Mouse (Mus musculus): Measurements from ENCODE around the gene Pik3r5. TPM values are rescaled to one million over a fixed set of nuclear protein-coding genes. Genes with fewer than 3 reads are reported as not detected.
A peak's percentile ranks its signal among the peaks of the same experiment; 100 is the strongest.

The Pik3r5 gene
- polyA plus RNA-seq, 1 experiment from 2014 or later, result 0.83 TPM

DNA sequence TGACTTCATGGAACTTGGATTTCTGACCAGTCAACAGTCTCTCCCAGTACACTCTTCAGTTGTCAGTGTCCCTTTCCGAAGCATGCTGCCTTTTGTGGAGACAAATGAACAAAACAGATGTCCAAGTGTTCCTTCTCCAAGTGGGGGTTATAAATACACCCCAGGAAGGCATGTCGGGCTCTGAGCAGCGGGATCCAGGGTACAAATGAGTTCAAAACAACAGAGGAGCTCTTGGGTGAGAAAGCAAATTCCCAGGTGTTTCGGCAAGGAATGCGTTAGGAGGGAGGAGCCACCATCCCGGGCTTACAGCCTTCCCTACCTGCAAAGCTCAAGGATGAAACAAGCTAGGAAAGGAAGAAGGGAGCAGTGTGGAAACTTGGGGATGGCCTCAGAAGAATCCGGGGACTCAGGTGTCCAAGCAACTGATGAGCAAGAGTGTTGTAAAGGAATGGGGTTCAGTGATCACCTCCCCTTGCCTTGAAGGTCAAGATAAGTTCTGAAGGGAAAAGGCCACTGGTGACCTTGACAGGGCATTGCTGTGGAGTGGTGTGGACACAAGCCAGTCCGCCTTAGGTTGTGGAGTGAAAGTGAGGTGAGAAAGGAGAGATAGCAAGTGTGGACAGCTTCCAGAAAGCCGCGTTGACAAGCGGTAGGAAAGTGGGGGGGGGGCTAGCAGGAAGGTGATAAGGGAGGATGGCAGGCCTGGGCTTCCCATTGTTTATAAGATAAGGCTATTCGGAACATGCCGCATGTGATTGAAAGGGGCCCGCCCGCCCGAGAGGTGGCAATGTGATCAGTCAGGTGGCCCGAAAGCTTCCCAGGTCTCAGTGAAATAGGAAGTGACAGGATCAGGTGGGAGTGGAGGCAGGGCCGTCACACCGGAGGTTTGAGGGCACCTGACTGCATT is 41.3 kb upstream of the Pik3r5 start:
- H3K4me3 ChIP-seq, result no peak overlapping the region
- H3K9me3 ChIP-seq, result no peaks in the 10 kb centered on the region
- WGBS, result 4% methylated on average over 19 of the region's 19 CpGs
- no peaks in the 10 kb centered on the region for H3K36me3 ChIP-seq (replicated peaks)
- no peak overlapping the region for H3K27ac ChIP-seq
- no peak for DNase-seq (ENCODE audit: extremely low spot score, low spot score)
- peaks cover 60% of the 10 kb centered on the region for H3K4me1 ChIP-seq
- peaks cover 98% of the 10 kb centered on the region for H3K27me3 ChIP-seq (ENCODE audit: poor library complexity, severe bottlenecking)

DNA sequence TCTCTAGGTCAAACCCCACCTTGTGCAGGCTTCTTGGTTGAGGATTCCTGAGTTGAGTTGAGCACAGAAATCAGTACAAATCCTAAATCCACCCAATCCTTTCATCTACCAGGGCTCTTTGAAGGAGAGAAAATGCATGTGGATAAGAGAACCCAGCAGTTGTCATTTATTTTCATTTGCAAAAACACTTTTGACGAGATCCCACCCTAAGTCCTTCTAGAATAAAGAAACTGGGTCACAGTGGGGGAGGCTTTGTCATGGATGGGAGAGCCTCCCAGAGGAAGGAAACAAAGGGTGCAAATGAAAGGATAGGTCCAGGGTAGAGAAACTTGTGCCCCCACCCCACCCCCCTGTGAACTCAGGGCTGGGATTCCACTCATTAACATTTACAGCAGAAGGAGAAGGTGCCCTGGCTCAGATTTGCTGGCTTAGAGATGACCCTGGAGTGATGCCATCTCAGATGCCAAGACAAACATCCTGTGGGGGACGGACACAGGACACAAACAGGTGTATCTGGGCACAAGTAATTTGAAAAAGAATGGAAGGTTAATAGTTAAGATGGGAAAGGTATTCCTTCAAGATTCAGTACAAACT is 37.9 kb upstream of the Pik3r5 start:
- Histone ChIP-seq H3K9me3 (peaks cover 3% of the 10 kb centered on the region; the same call in 1 of the 2 replicates), H3K4me1 (peaks cover 47% of the 10 kb centered on the region), H3K36me3 (replicated peaks) (no peaks in the 10 kb centered on the region), H3K27me3 (ENCODE audit: poor library complexity, severe bottlenecking) (peaks cover 98% of the 10 kb centered on the region), H3K27ac (no peak overlapping the region), H3K4me3 (no peak overlapping the region)
- 17% methylated on average over 2 of the region's 2 CpGs for WGBS
- DNase-seq (ENCODE audit: extremely low spot score, low spot score), result no peak

DNA sequence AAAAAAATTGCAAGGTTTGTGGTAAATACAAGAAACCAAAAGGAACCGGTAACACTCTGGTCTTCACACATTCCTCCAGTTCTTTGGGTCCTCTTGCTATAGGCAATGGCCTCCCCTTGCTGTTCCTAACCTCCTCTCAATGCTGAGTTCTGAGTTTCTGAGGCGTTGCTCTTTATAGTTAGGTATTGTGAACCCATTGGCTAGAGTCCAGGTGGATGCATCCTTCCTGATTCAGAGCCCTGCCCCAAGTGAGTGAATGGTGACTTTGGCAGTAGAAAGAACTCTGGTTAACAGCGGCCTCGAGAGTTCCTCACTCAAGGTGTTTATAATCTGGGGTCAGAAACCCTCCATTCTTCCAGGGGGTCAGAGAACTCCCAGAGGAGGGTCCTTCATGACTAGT is 37.2 kb upstream of the Pik3r5 start:
- H3K4me1 ChIP-seq, result peaks cover 47% of the 10 kb centered on the region
- no peak overlapping the region for H3K4me3 ChIP-seq
- 34% methylated on average over 4 of the region's 4 CpGs for WGBS
- no peak for DNase-seq (ENCODE audit: extremely low spot score, low spot score)
- peaks cover 98% of the 10 kb centered on the region for H3K27me3 ChIP-seq (ENCODE audit: poor library complexity, severe bottlenecking)
- H3K9me3 ChIP-seq, result peaks cover 3% of the 10 kb centered on the region; the same call in 1 of the 2 replicates
- H3K27ac ChIP-seq, result no peak overlapping the region
- H3K36me3 ChIP-seq (replicated peaks), result no peaks in the 10 kb centered on the region

DNA sequence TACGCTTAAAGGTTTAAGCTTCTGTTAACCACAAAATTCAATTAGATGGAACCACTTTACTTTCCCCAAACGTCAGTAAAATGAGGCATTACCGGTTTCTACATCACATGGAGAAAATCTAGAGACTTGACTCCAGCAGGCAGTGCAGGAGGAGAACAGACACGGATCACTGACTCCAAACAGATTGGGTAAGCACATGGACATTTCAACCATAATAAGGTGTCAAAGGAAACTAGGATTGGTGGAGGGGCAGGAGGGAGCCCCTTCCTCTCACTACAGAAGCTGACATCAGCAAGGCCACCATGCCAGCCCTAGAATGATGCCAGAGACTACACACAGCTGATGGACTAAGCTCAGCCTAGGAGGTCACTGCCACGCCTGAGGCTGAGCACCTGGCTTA is 36.4 kb upstream of the Pik3r5 start:
- Histone ChIP-seq H3K4me1 (peaks cover 47% of the 10 kb centered on the region), H3K27me3 (ENCODE audit: poor library complexity, severe bottlenecking) (peaks cover 98% of the 10 kb centered on the region), H3K9me3 (peaks cover 3% of the 10 kb centered on the region; the same call in 1 of the 2 replicates), H3K36me3 (replicated peaks) (no peaks in the 10 kb centered on the region), H3K4me3 (no peak overlapping the region), H3K27ac (no peak overlapping the region)
- 62% methylated on average over 5 of the region's 5 CpGs for WGBS
- DNase-seq (ENCODE audit: extremely low spot score, low spot score), result no peak

DNA sequence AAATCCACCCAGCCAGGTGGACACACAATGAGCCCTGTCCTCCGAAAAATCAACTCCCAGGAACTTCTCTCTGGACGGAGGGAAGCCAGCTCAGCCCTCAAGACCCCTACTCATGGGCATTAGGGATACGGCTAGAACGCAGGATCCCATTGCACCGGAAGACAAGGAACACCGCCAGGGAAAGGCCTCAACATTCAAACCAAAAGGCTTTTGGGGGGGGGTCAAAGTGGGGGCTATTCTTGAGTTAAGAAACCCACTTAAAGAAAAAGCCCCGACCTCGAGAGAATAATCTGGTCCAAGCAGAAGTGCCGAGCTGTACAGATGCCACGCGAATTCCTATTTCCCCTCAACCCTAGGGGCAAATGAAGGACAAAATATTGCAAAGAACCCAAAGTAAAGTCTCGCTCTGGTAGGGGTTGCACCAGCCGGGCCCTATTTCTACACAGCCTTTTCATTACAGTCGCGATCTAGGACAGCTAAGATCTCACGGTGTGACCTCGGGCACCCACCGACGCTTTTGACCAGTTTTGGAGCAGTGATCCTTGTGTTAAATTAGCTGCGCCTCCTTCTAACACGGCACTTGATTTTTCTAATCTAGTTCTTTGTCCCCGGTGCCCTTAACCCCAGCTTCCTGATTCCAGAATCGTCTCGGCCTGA is 32.9 kb upstream of the Pik3r5 start:
- DNase-seq (ENCODE audit: extremely low spot score, low spot score), result no peak
- H3K36me3 ChIP-seq (replicated peaks), result no peaks in the 10 kb centered on the region
- H3K4me1 ChIP-seq, result peaks cover 46% of the 10 kb centered on the region

DNA sequence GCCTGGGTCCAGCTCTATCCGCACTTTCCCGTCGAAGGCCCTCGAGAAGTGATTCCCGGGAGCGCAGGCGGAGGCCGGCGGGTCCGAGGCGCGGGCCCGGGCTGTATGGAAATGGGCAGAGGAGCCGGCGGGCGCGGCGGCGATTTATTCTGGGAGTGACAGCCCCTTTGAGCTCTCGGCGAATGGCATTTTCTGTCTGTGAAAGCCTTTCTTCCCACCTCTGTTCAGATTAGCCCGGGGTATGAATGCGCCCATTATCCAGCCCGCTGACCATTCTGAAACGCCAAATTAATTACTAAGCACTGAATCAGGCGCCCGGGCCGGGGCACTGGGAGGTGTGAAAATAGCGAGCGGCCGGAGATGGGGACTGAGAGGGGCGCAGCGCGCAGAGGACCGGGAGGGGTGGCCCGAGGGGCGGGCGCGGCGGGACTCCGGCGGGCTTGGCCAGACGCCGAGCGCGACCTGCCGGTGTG is 32.3 kb upstream of the Pik3r5 start:
- Histone ChIP-seq H3K27me3 (ENCODE audit: poor library complexity, severe bottlenecking) (peaks cover 100% of the 10 kb centered on the region), H3K4me1 (peaks cover 44% of the 10 kb centered on the region), H3K36me3 (replicated peaks) (no peaks in the 10 kb centered on the region), H3K27ac (peak overlapping the region; percentile 89), H3K9me3 (peaks cover 3% of the 10 kb centered on the region; the same call in 1 of the 2 replicates), H3K4me3 (peak overlapping the region; percentile 61)
- under 1% methylated on average over 47 of the region's 47 CpGs for WGBS
- peak; percentile 90 for DNase-seq (ENCODE audit: extremely low spot score, low spot score)

More for the DNA sequence above, 32.9 kb upstream of the Pik3r5 start:
- peaks cover 100% of the 10 kb centered on the region for H3K27me3 ChIP-seq (ENCODE audit: poor library complexity, severe bottlenecking)
- WGBS, result 2% methylated on average over 24 of the region's 24 CpGs
- peaks cover 3% of the 10 kb centered on the region; the same call in 1 of the 2 replicates for H3K9me3 ChIP-seq
- peak overlapping the region; percentile 89 for H3K27ac ChIP-seq
- H3K4me3 ChIP-seq, result peak overlapping the region; percentile 61

DNA sequence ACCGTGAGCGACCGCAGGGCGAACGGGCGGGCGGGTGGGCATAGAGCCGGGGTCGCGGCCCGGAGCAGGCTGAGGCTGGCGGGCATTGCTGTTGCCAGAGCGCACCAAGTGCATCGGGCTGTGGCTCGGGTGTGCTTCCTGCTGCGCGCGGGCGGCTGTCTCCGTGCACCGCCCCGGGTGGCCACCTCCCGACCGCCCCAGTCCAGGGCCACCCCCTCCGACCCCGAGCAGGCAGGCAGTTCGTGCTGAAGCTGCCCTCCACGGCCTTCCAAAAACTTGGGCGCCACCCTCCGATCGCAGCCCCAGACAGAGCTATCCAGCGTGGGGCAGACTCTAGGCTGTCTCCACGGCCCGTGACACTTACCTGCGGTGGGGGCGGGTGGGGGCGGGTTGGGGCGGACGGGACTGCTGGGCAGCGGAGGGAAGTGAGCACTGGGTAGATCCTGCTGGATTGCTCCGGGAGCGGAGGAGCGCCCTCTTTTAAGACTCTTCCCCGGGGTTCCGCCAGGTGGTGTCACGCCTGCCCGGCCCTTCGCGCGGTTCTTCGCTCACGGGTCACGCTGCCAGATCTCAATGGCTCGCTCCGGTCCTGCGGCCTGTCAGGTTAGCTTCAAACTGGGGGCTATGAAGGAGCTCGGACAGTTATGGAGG is 31.8 kb upstream of the Pik3r5 start:
- under 1% methylated on average over 53 of the region's 57 CpGs for WGBS
- Histone ChIP-seq H3K9me3 (peaks cover 3% of the 10 kb centered on the region; the same call in 1 of the 2 replicates), H3K4me1 (peaks cover 44% of the 10 kb centered on the region), H3K27me3 (ENCODE audit: poor library complexity, severe bottlenecking) (peaks cover 100% of the 10 kb centered on the region), H3K36me3 (replicated peaks) (no peaks in the 10 kb centered on the region), H3K4me3 (peak overlapping the region; percentile 61), H3K27ac (peak overlapping the region; percentile 89)
- DNase-seq (ENCODE audit: extremely low spot score, low spot score), result peak; percentile 75

DNA sequence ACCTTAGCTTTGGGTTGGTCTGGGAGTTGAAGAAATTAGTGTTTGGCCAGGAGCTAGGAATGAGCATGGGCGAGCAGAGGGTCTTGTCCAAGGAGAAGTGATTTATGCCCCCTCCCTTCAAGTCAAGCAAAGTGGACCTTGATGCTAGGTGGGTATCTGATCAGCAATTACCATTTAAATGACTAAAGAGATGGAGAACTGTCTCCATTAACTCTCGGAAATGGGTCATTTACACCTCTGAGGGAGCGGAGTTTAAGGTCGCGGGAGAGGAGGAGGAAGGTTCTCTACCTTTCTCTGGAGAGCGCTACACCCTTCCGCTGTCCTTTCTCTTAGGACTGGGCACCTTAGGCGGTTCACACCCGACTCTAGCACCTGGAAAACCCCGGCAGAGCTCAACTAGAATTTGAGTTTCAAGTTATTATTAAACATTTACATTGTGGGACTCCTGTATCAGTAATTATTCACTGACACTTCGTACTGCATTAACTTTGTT is 31.1 kb upstream of the Pik3r5 start, which contains the start of gene Ntn1:
TSS of gene Ntn1 (minus strand) at position 97 of the 493 bp plus-strand sequence.
- peaks cover 3% of the 10 kb centered on the region; the same call in 1 of the 2 replicates for H3K9me3 ChIP-seq
- H3K4me3 ChIP-seq, result peak within 1 kb of the TSS; percentile 61
- DNase-seq (ENCODE audit: extremely low spot score, low spot score), result no peak
- WGBS, result 4% methylated on average over 11 of the region's 11 CpGs
- peaks cover 44% of the 10 kb centered on the region for H3K4me1 ChIP-seq
- peaks cover 100% of the 10 kb centered on the region for H3K27me3 ChIP-seq (ENCODE audit: poor library complexity, severe bottlenecking)
- peak within 1 kb of the TSS; percentile 89 for H3K27ac ChIP-seq
- H3K36me3 ChIP-seq (replicated peaks), result no peaks in the 10 kb centered on the region

DNA sequence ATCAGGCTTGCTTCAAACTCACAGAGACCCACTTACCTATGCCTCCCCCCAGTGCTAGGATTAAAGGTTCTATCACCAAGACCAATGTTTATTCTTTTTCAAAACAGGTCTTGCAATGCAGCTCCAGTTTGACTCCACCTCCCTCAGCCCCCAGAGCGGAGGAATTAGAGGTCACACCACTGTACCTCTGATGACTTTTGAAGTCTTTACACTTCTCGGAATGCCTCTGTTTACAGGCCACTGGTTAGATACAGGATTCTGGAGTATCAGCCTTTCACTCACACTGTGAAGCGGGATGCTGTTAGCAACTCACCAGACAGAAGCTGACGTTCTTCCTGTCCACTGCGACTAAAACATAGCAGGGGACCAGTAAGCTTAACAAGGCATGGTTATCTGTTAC is 30.5 kb upstream of the Pik3r5 start:
- peaks cover 44% of the 10 kb centered on the region for H3K4me1 ChIP-seq
- peaks cover 100% of the 10 kb centered on the region for H3K27me3 ChIP-seq (ENCODE audit: poor library complexity, severe bottlenecking)
- no peak overlapping the region for H3K27ac ChIP-seq
- DNase-seq (ENCODE audit: extremely low spot score, low spot score), result no peak
- no peaks in the 10 kb centered on the region for H3K36me3 ChIP-seq (replicated peaks)
- WGBS, result 26% methylated on average over 5 of the region's 5 CpGs
- H3K9me3 ChIP-seq, result no peaks in the 10 kb centered on the region
- no peak overlapping the region for H3K4me3 ChIP-seq

DNA sequence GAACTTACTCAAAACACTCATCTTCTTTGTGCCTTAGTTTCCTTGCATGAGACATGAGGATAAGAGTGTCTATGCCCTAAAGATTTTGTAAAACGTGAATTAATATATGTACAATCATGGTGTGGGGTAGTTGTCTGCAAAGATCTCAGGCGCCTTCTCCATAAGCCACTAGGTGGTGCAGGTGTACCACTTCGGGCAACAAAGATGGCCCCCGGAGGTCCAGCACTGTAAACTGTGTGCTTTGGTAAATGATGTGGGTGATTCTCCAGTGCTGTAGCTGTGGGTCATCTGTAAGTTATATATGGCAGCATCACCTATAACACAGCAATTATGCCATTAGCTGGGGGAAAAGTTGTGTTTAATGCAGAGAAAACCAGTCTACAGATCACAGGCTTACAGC is 27.7 kb upstream of the Pik3r5 start:
- no peak overlapping the region for H3K4me3 ChIP-seq
- WGBS, result 62% methylated on average over 4 of the region's 4 CpGs
- H3K4me1 ChIP-seq, result peaks cover 31% of the 10 kb centered on the region
- no peaks in the 10 kb centered on the region for H3K36me3 ChIP-seq (replicated peaks)
- DNase-seq (ENCODE audit: extremely low spot score, low spot score), result no peak
- no peak overlapping the region for H3K27ac ChIP-seq
- H3K27me3 ChIP-seq (ENCODE audit: poor library complexity, severe bottlenecking), result peaks cover 94% of the 10 kb centered on the region
- no peaks in the 10 kb centered on the region for H3K9me3 ChIP-seq

DNA sequence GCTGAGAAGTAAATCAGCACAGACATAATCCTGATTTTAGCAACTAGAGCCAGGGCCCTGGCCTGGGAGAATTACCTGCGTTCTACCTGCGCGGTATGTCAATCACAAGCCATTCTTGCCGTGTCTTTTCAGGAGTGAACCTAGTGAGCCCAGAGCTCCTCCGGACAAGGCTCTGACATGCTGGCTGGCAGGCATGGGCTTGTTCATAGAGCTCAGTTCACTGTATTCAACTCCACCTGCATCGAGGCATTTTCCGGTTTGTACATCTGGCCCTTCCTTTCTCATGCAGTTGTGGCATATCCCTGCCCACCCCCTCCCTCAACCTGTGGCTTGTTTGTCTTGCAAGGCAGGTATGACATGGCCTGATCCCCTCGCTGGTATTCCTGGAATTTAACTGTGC is 26.3 kb upstream of the Pik3r5 start:
- no peak overlapping the region for H3K4me3 ChIP-seq
- peaks cover 17% of the 10 kb centered on the region for H3K4me1 ChIP-seq
- no peak overlapping the region for H3K27ac ChIP-seq
- H3K27me3 ChIP-seq (ENCODE audit: poor library complexity, severe bottlenecking), result peaks cover 82% of the 10 kb centered on the region
- no peaks in the 10 kb centered on the region for H3K36me3 ChIP-seq (replicated peaks)
- WGBS, result 89% methylated on average over 8 of the region's 8 CpGs
- H3K9me3 ChIP-seq, result no peaks in the 10 kb centered on the region
- DNase-seq (ENCODE audit: extremely low spot score, low spot score), result no peak
